Mouse (Mus musculus): ENCODE data around the gene AY761185.
"Not testable (repeated sequence)": the region's sequence is repeated elsewhere in the genome, so short reads cannot be mapped to it uniquely, and the experiment has no call there.

AY761185 gene

GRCm38 (mm10) chr8:20944610-20945009 is at the start of gene AY761185:
TSS of gene AY761185 (minus strand) at chr8:20944710.
- no peak for DNase-seq (ENCODE audit: low read depth, low spot score)

- DNase-seq (ENCODE audit: low read depth, low spot score) = not testable (repeated sequence)
These were observed 49.5 kb upstream of the AY761185 start for GRCm38 (mm10) chr8:20994042-20994441.

- DNase-seq (ENCODE audit: low read depth, low spot score) = no peak
These were observed 35.3 kb upstream of the AY761185 start for GRCm38 (mm10) chr8:20979846-20980245.

GRCm38 (mm10) chr8:20964531-20964930 is 20.0 kb upstream of the AY761185 start:
- no peak for DNase-seq (ENCODE audit: low read depth, low spot score)

- no peak for DNase-seq (ENCODE audit: low read depth, low spot score)
These were observed 22.5 kb downstream of the AY761185 start, which contains the start of gene Gm6040 for GRCm38 (mm10) chr8:20921971-20922370. TSS of gene Gm6040 (minus strand) at chr8:20922071.

- DNase-seq (ENCODE audit: low read depth, low spot score) = no peak
These were observed 32.2 kb downstream of the AY761185 start for GRCm38 (mm10) chr8:20912288-20912687.

GRCm38 (mm10) chr8:20908256-20908655 is 36.3 kb downstream of the AY761185 start:
- no peak for DNase-seq (ENCODE audit: low read depth, low spot score)

GRCm38 (mm10) chr8:20907119-20907518 is 37.4 kb downstream of the AY761185 start:
- no peak for DNase-seq (ENCODE audit: low read depth, low spot score)

- no peak for DNase-seq (ENCODE audit: low read depth, low spot score)
These were observed 42.0 kb downstream of the AY761185 start, which contains the start of gene Gm15056 for GRCm38 (mm10) chr8:20902527-20902926. TSS of gene Gm15056 (minus strand) at chr8:20902627.

All from skeletal muscle tissue, adult 2 months (tissue).